ENCODE assay signal across 28 mouse cellular contexts in genomic region chr4:123548317-123548716, GRCm38 (mm10).
A peak's percentile ranks its signal among the peaks of the same experiment; 100 is the strongest.
DNase-seq lines count a peak whose midpoint lies in the region; ATAC-seq and TF ChIP-seq lines count a peak whose summit lies in the region.
"Had no signal": no experiment of that assay in that cellular context is flagged by ENCODE, and none has a peak within 500 bp of the region (broad histone marks: within the 10 kb centered on the region; RNA-seq: fewer than 3 reads in every experiment).

No protein-coding gene starts in this region.

- peak; percentile 45 to 71 for DNase-seq in cerebellum, postnatal 25 days
- DNase-seq in cerebellum, adult 9-10 months = no peak
- peak in 1 of 2 experiments; percentile 52 for DNase-seq in heart, adult 2 months
- no peak for DNase-seq in heart, adult 9 months (ENCODE audit: low spot score in 2 of 2)
- peak; percentile 14 for DNase-seq in midbrain, embryonic 11.5 days (ENCODE audit: low spot score, missing footprints)
- DNase-seq: adrenal gland, postnatal 10 days; B cell, adult 2 months; cerebellum, adult 11 months; heart, postnatal 14 days; kidney, adult 2 months; kidney, postnatal 36 days; lung, embryonic 14.5 days; lung, postnatal 14 days; thymus, adult 2 months; thymus, postnatal 36 days had no signal

- H3K4me3 ChIP-seq in heart, adult 2 months = no peak overlapping the region
- no peak overlapping the region for H3K4me3 ChIP-seq in midbrain, embryonic 11.5 days (ENCODE audit: low read depth, low read length)
- H3K4me3 ChIP-seq in midbrain, embryonic 15.5 days = no peak overlapping the region
- H3K4me3 ChIP-seq: embryonic facial prominence, embryonic 12.5 days; hindbrain, embryonic 12.5 days; intestine, embryonic 15.5 days; layer of hippocampus, adult 2 months; left cerebral cortex, adult 2 months; limb, embryonic 12.5 days; liver, embryonic 15.5 days had no signal

- peak overlapping the region; percentile 40 for H3K27ac ChIP-seq in heart, adult 2 months
- no peak overlapping the region for H3K27ac ChIP-seq in midbrain, embryonic 11.5 days (ENCODE audit: low read depth, low read length)
- H3K27ac ChIP-seq in midbrain, embryonic 15.5 days = no peak overlapping the region
- H3K27ac ChIP-seq: embryonic facial prominence, embryonic 12.5 days; hindbrain, embryonic 12.5 days; hindbrain, postnatal 0 days; intestine, embryonic 15.5 days; layer of hippocampus, adult 2 months; left cerebral cortex, adult 2 months; limb, embryonic 12.5 days; liver, embryonic 15.5 days had no signal

- no peak for TF ChIP-seq CTCF in heart, adult 2 months (IDR thresholded peaks at IDR 0.05)

- peaks cover 28% of the 10 kb centered on the region for H3K36me3 ChIP-seq in heart, adult 2 months (ENCODE audit: control insufficient read depth, insufficient read depth, low read length)
- H3K36me3 ChIP-seq in midbrain, embryonic 11.5 days (ENCODE audit: control insufficient read depth, insufficient read depth, low read length) = no peaks in the 10 kb centered on the region
- H3K36me3 ChIP-seq in midbrain, embryonic 15.5 days (replicated peaks) = no peaks in the 10 kb centered on the region
- H3K36me3 ChIP-seq: hindbrain, embryonic 12.5 days; intestine, embryonic 15.5 days had no signal

- TF ChIP-seq EP300 in heart, adult 2 months (IDR thresholded peaks at IDR 0.05; ENCODE audit: insufficient read depth, low read depth, low read length) = no peak

- no peak for ATAC-seq in midbrain, embryonic 11.5 days (ENCODE audit: low FRiP score)
- ATAC-seq in midbrain, embryonic 15.5 days (replicated peaks) = no peak
- ATAC-seq in monocyte, adult 5-6 weeks (replicated peaks; ENCODE audit: insufficient number of reproducible peaks, low FRiP score, low TSS enrichment, poor library complexity, severe bottlenecking) = no peak
- ATAC-seq: activated CD4-positive, CD25-positive, alpha-beta regulatory T cell, adult 4 months; forebrain, embryonic 14.5 days; hindbrain, postnatal 0 days; intestine, embryonic 15.5 days; midbrain, embryonic 16.5 days had no signal

- 61% methylated on average over 3 of the region's 3 CpGs for WGBS in heart, adult 2 months
- WGBS in midbrain, embryonic 11.5 days = 89% methylated on average over 3 of the region's 3 CpGs
- WGBS in midbrain, embryonic 15.5 days = 93% methylated on average over 3 of the region's 3 CpGs

- no peak overlapping the region for H3K4me2 ChIP-seq in midbrain, embryonic 11.5 days
- no peak overlapping the region for H3K4me2 ChIP-seq in midbrain, embryonic 15.5 days
- H3K4me2 ChIP-seq: embryonic facial prominence, embryonic 12.5 days; hindbrain, embryonic 12.5 days; intestine, embryonic 15.5 days; limb, embryonic 12.5 days; liver, embryonic 15.5 days; lung, embryonic 14.5 days had no signal

- H3K27me3 ChIP-seq in heart, adult 2 months (ENCODE audit: control insufficient read depth, insufficient read depth, low read length) = no peaks in the 10 kb centered on the region
- no peaks in the 10 kb centered on the region for H3K27me3 ChIP-seq in midbrain, embryonic 11.5 days (ENCODE audit: control insufficient read depth, insufficient read depth, low read length)
- H3K27me3 ChIP-seq in midbrain, embryonic 15.5 days (replicated peaks) = no peaks in the 10 kb centered on the region
- H3K27me3 ChIP-seq: embryonic facial prominence, embryonic 12.5 days; hindbrain, embryonic 12.5 days; intestine, embryonic 15.5 days; limb, embryonic 12.5 days; liver, embryonic 15.5 days had no signal

- H3K79me2 ChIP-seq in heart, adult 2 months (replicated peaks; ENCODE audit: control insufficient read depth, insufficient read depth, low read length) = peaks cover 2% of the 10 kb centered on the region

- TF ChIP-seq POLR2A in heart, adult 2 months (IDR thresholded peaks at IDR 0.05; ENCODE audit: insufficient read depth, low read depth, low read length) = no peak

- H3K4me1 ChIP-seq in heart, adult 2 months (ENCODE audit: control insufficient read depth, insufficient read depth, low read length) = peaks cover 5% of the 10 kb centered on the region
- H3K4me1 ChIP-seq in midbrain, embryonic 11.5 days (ENCODE audit: control insufficient read depth, insufficient read depth, low read length) = peaks cover 8% of the 10 kb centered on the region
- 0 out of 2 replicates have a peak, but pooled peaks cover 4% of the 10 kb centered on the region for H3K4me1 ChIP-seq in midbrain, embryonic 15.5 days
- H3K4me1 ChIP-seq: intestine, embryonic 15.5 days had no signal

- H3K9ac ChIP-seq in heart, adult 2 months (ENCODE audit: low read depth, low read length) = no peak overlapping the region
- no peak overlapping the region for H3K9ac ChIP-seq in midbrain, embryonic 11.5 days (ENCODE audit: low read length)
- H3K9ac ChIP-seq in midbrain, embryonic 15.5 days = no peak overlapping the region
- H3K9ac ChIP-seq: embryonic facial prominence, embryonic 12.5 days; hindbrain, embryonic 12.5 days; intestine, embryonic 15.5 days; limb, embryonic 12.5 days; liver, embryonic 15.5 days; lung, embryonic 14.5 days had no signal

- H3K9me3 ChIP-seq in midbrain, embryonic 11.5 days (ENCODE audit: control insufficient read depth, low read length) = no peaks in the 10 kb centered on the region
- H3K9me3 ChIP-seq in midbrain, embryonic 15.5 days = no peaks in the 10 kb centered on the region
- H3K9me3 ChIP-seq: embryonic facial prominence, embryonic 12.5 days; hindbrain, embryonic 12.5 days; intestine, embryonic 15.5 days; limb, embryonic 12.5 days; liver, embryonic 15.5 days had no signal

- intact Hi-C loops in heart, adult 2 months (cut with DNase I) = no loop called here

Comparison
In these comparisons a context has a peak if more than half of its experiments do, and no peak if none do; other contexts are left out.
1. DNase-seq: peak in cerebellum, postnatal 25 days (2 of 2) and midbrain, embryonic 11.5 days (single experiment); none in cerebellum, adult 9-10 months (single experiment) and heart, adult 9 months (0 of 2).